Mouse (Mus musculus): ENCODE measurements around the gene Tcte2.

Tcte2 gene

DNA sequence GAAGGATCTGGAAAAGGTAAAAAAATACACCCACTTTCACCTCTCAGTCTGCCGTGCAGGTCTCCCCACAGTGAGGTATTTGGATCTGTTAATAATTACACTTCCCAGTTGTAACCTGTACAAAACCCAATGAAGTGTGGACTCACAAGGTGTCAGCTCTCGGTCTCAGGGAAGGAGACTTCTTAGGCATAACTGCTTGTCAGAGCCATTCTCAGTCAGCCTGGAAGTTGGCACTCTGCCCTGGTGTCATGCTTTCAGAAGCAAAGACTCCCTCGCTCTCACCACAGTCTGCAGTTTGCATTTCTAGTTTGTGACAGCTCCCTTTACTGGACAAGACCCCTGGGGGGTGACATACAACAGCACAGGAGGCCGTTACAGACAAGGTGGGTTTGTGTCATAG lies 16.8 kb downstream of the Tcte2 start:
- DNase-seq = peak; percentile 59

GRCm38 (mm10) chr17:13744219-13744618 lies 17.4 kb downstream of the Tcte2 start:
- no peak for DNase-seq

DNA sequence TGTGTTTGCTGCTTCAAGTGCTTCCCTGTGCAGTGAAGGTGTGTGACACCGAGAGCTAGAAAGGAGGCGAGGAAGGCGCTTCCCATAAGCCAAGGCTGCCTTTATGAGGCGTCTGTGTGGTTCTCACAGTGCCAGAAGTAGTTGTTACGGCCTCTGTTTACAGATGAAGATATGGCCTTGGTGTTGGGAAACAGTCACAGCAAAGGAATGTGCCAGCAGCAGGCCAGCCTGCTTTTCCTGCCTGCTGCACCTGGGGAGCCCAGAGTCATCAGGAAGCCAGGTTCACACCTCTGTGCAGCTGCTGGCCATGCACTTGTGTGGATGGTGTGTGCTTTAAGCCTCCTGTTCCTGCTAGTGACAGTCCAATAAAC lies 17.9 kb downstream of the Tcte2 start:
- DNase-seq = no peak

- DNase-seq = no peak
These were observed 18.5 kb downstream of the Tcte2 start for GRCm38 (mm10) chr17:13742941-13743708.

DNA sequence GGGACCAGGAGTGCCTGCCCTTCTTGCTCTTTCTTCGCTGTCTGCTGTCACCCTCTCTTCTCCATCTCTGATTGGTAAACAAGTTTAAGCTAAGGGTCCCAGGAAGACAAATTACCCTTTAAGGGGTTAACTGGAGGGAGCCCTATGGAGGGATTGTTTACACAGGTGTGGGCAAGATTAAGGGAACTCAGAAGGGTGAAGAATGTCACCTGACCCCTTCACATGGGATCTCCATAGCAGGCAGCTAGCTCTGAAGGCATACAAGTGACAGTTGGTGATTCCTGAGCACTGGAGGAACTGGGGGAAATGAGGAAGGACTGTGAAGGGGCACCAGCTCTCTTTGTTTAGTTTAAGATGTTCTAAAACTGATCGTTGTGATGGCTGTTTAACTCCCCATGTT lies 19.3 kb downstream of the Tcte2 start:
- DNase-seq = no peak

GRCm38 (mm10) chr17:13741611-13742010 lies 20.0 kb downstream of the Tcte2 start:
- DNase-seq = no peak

GRCm38 (mm10) chr17:13740796-13741195 lies 20.8 kb downstream of the Tcte2 start:
- DNase-seq = no peak

- no peak for DNase-seq
These were observed 21.6 kb downstream of the Tcte2 start for GRCm38 (mm10) chr17:13739981-13740380.

DNA sequence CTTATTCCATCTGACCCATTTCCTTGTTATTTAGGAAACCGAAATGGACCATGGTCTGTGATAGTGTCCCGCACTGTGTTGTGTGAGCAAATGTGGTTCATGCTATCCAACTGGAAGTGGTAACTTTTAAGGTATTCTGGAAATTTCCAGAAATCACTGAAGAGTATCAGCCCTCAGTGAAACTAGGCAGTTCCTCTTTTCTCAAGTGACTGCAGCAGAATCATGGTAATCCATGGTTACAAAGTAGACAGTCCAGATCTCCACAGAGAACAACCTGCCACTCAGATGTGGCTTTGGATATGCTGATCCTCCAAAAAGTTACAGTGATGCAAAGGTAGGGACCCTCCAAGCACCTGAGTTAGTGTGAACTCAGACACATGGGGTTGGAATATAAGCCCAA lies 22.7 kb downstream of the Tcte2 start:
- no peak for DNase-seq

GRCm38 (mm10) chr17:13738121-13738776 lies 23.4 kb downstream of the Tcte2 start:
- DNase-seq = no peak

DNA sequence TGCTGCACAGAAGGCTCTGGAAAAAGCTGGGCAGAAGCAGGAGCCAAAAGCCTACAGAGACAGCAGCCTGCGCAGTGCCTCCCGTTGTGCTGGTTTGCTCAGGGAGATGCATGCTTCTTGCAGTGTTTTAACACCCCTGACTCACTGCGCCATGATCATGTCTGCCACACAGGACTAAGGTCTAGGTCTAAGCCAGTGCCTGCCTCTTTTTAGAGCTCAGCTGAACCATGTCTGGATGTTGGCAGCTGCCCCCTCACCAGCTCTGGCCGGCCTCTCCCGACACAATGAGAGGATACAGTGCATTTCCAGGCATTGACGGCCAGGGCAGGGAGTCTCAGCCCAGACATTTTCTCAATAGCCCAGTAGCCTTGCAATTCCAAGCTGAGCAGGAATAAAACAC lies 24.3 kb downstream of the Tcte2 start:
- DNase-seq = peak; percentile 34

DNA sequence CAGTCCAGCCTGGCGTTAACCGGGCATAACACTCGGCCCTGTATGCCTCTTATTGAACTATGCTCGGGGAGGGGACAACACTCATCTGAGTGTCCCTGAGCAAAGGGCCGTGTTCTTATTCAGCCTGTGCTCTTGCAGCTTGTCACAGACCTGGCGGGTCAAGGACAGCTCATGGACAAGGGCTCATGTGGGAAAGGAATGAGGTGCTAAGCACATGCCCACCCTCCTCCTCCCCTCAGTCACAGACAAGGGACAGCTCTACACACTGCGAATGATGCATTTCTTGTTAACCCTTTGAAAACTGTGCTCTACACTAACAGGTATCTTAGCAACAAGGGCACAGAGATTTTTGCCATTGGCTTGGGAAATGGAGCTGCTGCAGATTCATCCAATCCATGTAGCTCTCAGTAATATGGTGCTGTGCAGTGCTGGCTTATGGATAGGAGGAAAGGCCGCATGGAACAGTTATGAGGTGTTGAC lies 25.8 kb downstream of the Tcte2 start:
- no peak for DNase-seq

- DNase-seq = no peak
These were observed 26.6 kb downstream of the Tcte2 start for GRCm38 (mm10) chr17:13735057-13735456.

GRCm38 (mm10) chr17:13733971-13734370 lies 27.7 kb downstream of the Tcte2 start:
- DNase-seq = no peak

DNA sequence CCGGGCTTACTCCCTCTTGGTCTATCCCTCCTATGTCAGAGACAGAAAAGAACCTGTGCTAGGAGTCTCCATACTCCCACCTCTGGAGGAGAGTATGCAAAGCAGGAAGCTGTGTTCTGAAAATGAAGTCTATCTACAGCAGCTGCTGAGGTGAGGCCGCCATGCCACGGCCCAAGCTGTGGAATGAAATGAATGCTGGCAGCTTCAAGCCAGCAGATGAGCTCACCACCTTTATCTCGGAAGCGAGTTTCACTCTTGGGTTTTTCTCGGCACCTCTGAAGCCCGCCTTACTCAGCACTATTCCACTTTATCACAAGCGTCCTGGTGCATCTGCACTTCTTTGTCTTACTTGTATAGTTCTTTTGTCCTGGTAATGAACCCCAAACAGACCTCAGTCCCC lies 28.9 kb downstream of the Tcte2 start:
- no peak for DNase-seq

- DNase-seq = no peak
These were observed 29.9 kb downstream of the Tcte2 start for GRCm38 (mm10) chr17:13731727-13732112.

GRCm38 (mm10) chr17:13730980-13731726 lies 30.5 kb downstream of the Tcte2 start:
- DNase-seq = no peak

DNA sequence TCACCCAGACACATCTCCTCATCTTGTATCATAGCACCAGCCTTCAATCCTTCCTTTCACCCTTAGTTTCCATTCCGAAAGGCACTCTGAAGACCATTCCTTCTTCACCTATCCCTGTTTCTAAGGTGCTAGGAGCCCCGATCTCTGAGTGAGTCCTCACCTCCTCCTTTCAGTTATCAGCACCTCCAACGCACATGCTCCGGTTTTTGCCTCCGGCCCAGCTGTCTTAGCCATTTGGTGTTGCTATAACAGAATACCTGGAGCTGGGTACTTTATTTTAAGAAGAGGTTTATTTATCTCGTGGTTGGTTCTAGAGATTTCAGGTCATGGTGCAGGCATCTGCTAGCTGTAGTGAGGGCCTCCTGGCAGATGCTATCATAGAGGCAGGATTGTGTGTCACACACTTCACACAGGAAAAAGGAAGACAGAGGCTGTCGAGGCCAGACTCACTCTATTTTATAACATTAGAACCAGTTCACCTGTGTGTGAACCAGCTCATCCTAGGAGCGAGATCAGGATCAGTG lies 34.7 kb downstream of the Tcte2 start:
- no peak for DNase-seq

- no peak for DNase-seq
These were observed 36.5 kb downstream of the Tcte2 start for GRCm38 (mm10) chr17:13725004-13725550.

GRCm38 (mm10) chr17:13722434-13722833 lies 39.2 kb downstream of the Tcte2 start:
- no peak for DNase-seq

DNA sequence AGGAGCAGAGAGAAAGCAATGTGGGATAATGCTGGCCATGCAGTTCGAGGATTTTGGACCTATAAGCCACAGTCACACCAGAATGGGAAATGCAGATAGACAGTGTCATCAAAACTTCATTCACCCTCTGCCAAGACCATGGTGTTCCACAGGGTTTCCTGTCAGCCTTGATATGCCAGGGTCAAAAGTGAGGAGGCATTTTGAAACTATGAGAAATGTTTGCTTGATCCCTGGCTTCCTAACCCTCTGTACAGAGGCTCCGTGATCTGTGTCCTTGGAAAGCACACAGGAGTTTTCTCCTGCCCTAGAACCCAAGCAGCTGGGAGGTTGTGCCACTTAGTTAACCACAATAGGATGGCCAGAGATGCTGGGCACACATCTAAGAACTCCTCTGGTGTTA lies 40.3 kb downstream of the Tcte2 start:
- no peak for DNase-seq

GRCm38 (mm10) chr17:13720187-13720586 lies 41.4 kb downstream of the Tcte2 start:
- no peak for DNase-seq

DNA sequence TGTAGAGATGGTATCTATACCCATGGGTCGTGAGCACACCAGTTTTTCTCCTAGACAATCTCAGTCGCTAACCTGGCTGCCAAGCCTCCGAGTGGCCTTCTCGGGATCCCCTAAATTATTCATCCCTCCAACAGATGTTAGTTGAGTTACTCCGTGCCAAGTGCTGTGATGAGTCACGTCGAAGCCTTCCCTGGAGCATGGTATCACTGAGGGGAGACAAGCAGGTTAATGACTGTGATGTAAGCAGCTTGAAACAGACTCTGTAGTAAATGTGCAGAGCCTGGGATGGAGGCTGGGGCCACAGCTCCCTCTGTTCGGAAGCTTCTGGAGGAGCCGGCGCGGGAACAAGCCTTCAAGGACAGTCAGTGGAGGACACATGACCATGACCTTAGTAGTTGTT lies 44.2 kb downstream of the Tcte2 start:
- no peak for DNase-seq

Data from cerebellum, adult 9-10 months (tissue).